Mouse (Mus musculus) liver, postnatal 0 days (tissue): ENCODE results near the gene Rchy1. TPM values are rescaled to one million over a fixed set of nuclear protein-coding genes. Genes with fewer than 3 reads are reported as not detected.

Experiments
- ATAC-seq: fragments of 200-750 bp; cut with Nextera tagmentation; 2 replicates; pipeline ENCODE4 v1.8.0; 2017; ENCODE audit warnings: mild to moderate bottlenecking, moderate library complexity
- DNase-seq: peaks from one replicate; pipeline ENCODE4 v3.0.0-alpha.2; 2016
- H3K27ac ChIP-seq: fragments of 300-500 bp; sonication (generic); 2 replicates; pipeline ENCODE4 v1.5.1; 2014; ENCODE audit warnings: antibody characterized with exemption, moderate library complexity, mild to moderate bottlenecking, low read depth
- H3K27me3 ChIP-seq: fragments of 300-500 bp; sonication (generic); 2 replicates; pipeline ENCODE4 v1.6.1; 2014; ENCODE audit warnings: low read length, control low read depth, mixed read lengths; ENCODE audit not compliant: insufficient read depth
- H3K36me3 ChIP-seq: fragments of 300-500 bp; sonication (generic); replicated peaks from 2 replicates; pipeline ENCODE4 v1.6.1; 2014; ENCODE audit warnings: mild to moderate bottlenecking, control low read depth, low read length, moderate library complexity, mixed read lengths; ENCODE audit not compliant: insufficient read depth
- H3K4me1 ChIP-seq: fragments of 300-500 bp; sonication (generic); 2 replicates; pipeline ENCODE4 v1.6.1; 2014; ENCODE audit warnings: antibody characterized with exemption, mild to moderate bottlenecking, control low read depth; ENCODE audit not compliant: insufficient read depth
- H3K4me2 ChIP-seq: fragments of 300-500 bp; sonication (generic); 2 replicates; pipeline ENCODE4 v1.6.1; 2014; ENCODE audit warnings: low read depth, mild to moderate bottlenecking, low read length, moderate library complexity, mixed read lengths
- H3K4me3 ChIP-seq: fragments of 300-500 bp; sonication (generic); 2 replicates; pipeline ENCODE4 v1.5.1; 2014; ENCODE audit warnings: low read depth, low read length
- H3K9ac ChIP-seq: fragments of 300-500 bp; sonication (generic); replicated peaks from 2 replicates; pipeline ENCODE4 v1.6.1; 2014; ENCODE audit warnings: mild to moderate bottlenecking, moderate library complexity
- H3K9me3 ChIP-seq: fragments of 300-500 bp; sonication (generic); 2 replicates; pipeline ENCODE4 v1.6.1; 2016; ENCODE audit warnings: mild to moderate bottlenecking, control low read depth, low read length, mixed read lengths
- CTCF ChIP-seq: sonication (generic); IDR thresholded peaks from 2 replicates; pipeline ENCODE4 v1.5.1; 2016; ENCODE audit warnings: antibody characterized with exemption, low read depth
- EP300 ChIP-seq: IDR thresholded peaks from 2 replicates; pipeline ENCODE4 v1.6.1; 2016; ENCODE audit warnings: antibody characterized with exemption, low read depth, mild to moderate bottlenecking
- WGBS: fragments of 180-500 bp; shearing (Covaris S2); extraction: QIAGEN DNeasy Blood & Tissue Kit; methylation state at CpG from one replicate; pipeline ENCODE4 v1.1.7; 2014; ENCODE audit not compliant: insufficient replicate concordance; 5-methylcytosine and 5-hydroxymethylcytosine counted together
- polyA plus RNA-seq: library from polyadenylated mRNA; unstranded; fragments of >200 nt; fragmentation: Nextera tagmentation; extraction: Ambion mirVana; gene quantifications from 2 replicates; pipeline ENCODE4 v1.2.1, GENCODE M21; 2015

The Rchy1 gene
- polyA plus RNA-seq, 1 experiment from 2014 or later = 31.0 TPM

DNA sequence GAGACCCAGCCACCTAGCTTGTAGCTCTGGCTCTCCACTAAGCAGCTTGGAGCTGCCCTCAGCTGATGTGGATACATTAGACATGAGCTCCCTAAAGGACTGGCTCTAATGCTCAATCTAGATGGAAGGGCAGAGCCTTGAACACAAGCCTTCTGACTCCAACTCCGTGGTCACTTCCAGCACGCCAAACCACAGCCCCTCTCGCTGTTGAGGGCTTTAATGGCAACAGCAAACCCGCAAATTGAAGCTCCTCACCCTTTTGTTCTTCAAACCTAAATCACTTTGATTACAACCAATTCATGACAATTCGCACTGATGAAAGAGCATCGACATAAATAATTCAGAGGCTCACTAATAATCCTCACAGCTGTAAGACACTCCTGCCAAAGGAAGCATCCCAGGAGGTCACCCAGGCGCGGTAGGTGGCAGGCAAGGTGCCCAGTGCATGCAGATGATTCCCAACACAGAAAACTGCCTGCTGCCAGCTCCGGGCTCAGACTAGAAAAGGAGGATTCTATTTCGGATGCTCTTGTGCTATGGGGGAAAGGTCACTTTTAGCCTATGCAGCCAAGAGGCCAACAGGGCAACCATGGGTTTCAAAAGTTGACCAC lies 53.8 kb downstream of the Rchy1 start:
- Histone ChIP-seq H3K9me3 (no peaks in the 10 kb centered on the region), H3K27ac (no peak overlapping the region), H3K36me3 (no peaks in the 10 kb centered on the region), H3K4me1 (no peaks in the 10 kb centered on the region), H3K9ac (no peak overlapping the region), H3K27me3 (no peaks in the 10 kb centered on the region), H3K4me3 (no peak overlapping the region), H3K4me2 (no peak overlapping the region)
- TF ChIP-seq CTCF (no peak), EP300 (no peak)
- WGBS = 66% methylated on average over 10 of the region's 10 CpGs
- DNase-seq (no peak), ATAC-seq (no peak)

Other genes with a start within 250 kb of the Rchy1 start
- not detected in 2 replicates for gene Odaph, start 24.4 kb upstream of the Rchy1 start, polyA plus RNA-seq
- 0.73 and 0.90 TPM in 2 replicates for gene Cdkl2, start 80.8 kb upstream of the Rchy1 start, polyA plus RNA-seq
- gene G3bp2, start 120.7 kb upstream of the Rchy1 start, polyA plus RNA-seq = 46.7 and 50.1 TPM in 2 replicates
- gene Uso1, start 174.9 kb upstream of the Rchy1 start, polyA plus RNA-seq = 22.0 and 22.2 TPM in 2 replicates